Mouse (Mus musculus): ENCODE results near the gene Timm29.
A peak's percentile ranks its signal among the peaks of the same experiment; 100 is the strongest.

Timm29 gene

GRCm38 (mm10) chr9:21592703-21593121 is at the start of gene Timm29, which contains the start of gene Yipf2:
Gene Timm29, plus strand, starts transcription at chr9:21592722.
Gene Yipf2, minus strand, starts transcription at chr9:21592828.
- DNase-seq (ENCODE audit: low read depth, low spot score), result peak; percentile 95

DNA sequence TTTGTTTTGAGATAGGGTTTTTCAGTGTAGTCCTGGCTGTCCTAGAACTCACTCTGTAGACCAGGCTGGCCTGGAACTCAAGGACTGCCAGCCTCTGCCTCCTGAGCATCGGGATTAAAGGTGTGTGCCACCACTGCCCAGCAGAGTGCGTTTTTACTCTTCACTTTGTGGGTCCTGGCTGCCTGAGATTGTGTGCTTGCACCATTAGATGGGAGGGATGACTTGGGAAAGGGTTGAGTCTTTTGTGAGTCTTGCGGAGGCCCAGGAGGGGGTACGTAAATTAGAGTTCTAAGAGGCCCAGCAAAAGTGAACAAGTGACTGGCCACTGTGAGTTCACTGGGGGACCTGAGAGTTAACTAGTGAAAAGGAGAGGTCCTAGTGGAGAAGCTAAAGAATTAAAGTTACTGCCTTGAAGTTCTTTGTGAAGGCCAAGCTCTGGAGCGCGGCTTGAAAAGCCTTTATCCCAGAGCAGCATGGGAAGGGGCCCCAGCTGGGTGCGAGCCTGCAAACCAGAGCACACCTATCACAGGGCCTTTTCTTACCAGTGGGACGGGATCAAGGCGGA is 47.1 kb upstream of the Timm29 start:
- no peak for DNase-seq (ENCODE audit: low read depth, low spot score)

- DNase-seq (ENCODE audit: low read depth, low spot score), result peak; percentile 98
Measured at GRCm38 (mm10) chr9:21545916-21546788, 46.4 kb upstream of the Timm29 start.

GRCm38 (mm10) chr9:21546789-21547074 is 45.8 kb upstream of the Timm29 start, which contains the start of gene Carm1:
Gene Carm1, plus strand, starts transcription at chr9:21546894.
- DNase-seq (ENCODE audit: low read depth, low spot score), result no peak

DNA sequence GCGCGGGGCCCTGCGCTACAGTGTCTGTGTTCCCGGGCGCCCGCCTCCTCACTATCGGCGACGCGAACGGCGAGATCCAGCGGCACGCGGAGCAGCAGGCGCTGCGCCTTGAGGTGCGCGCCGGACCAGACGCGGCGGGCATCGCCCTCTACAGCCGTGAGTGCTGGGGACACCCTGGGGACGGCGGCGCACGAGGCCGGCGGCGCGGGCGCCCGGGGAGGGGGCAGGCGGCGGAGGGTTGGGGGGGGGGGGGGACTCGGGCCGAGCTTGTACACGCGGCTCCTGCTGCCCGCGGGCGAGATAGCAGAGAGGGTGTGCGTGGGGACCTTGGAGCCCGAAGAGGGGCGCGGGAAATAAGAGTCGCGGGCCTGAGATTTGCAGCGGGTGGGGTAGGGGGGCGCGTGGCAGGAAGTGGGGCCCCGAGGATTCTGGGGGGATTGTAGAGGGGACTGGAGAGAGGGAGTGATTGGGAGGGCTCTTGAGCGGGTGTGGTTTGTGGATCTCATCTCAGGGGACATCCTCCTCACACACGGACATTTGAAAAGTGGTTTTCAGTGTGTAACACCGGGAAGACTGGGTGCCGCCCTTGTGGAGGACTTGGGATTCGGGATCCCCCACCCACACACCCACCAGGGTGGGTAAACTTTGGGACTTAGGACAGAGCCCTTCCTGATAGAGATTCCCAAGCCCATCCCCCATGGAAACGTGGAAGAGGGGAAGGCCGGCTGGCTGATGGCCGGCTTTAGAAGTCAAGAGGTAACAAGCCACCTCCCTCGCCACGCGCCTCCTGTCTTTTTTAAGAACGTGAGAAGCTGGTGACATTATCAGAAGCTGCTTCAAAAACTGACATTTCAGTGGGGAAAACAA is 45.2 kb upstream of the Timm29 start:
- DNase-seq (ENCODE audit: low read depth, low spot score), result peak; percentile 35

DNA sequence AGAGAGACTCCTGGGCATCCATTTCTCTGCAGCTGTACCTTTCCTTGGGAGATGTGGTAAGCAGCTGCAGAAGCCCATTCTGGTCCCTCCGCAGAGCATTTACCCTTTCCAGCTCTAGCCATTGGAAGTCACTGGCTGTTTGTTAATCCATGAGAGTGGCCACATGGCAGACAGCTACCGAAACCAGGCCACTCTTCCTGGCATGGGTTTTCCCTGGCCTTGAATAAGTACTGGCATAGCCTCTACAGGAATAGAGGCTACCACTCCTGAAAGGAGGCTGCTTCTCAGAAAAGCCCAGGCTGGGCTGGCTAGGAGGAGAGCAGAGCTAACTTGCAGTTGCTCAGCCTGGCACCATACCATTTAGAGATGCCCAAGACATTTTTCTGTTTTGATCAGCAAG is 41.5 kb upstream of the Timm29 start:
- DNase-seq (ENCODE audit: low read depth, low spot score), result no peak

DNA sequence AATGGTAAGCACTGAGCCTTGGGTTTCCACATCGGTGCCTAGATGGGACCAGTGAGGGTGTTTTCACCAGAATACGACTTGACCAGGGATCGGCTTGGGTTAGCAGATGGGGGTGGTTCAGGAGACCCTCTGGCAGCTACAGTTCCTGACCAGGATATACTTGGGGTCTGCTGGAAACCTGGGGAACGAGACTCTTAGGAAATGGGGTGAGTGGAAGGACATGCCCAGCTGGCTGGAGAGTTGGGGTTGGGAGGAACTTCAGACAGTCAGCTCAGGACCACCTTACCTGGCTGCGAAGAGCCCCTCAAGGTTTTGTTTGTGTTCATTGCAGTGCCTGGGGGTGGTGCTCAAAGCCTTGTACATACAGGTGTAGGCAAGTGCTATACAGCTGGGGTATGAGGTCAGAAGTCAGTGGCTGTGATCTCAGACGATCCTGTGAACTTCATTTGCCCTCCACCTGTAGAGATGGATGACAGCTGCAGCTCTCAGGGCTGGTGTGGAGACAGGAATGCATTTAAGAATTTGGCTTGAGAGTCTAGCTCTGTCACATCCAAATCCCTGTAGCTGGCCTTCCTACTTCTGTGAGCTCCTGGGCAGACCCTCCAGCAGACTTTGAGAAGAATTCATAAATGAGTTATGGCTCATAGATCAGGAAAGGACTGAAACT is 38.8 kb upstream of the Timm29 start:
- DNase-seq (ENCODE audit: low read depth, low spot score), result no peak

DNA sequence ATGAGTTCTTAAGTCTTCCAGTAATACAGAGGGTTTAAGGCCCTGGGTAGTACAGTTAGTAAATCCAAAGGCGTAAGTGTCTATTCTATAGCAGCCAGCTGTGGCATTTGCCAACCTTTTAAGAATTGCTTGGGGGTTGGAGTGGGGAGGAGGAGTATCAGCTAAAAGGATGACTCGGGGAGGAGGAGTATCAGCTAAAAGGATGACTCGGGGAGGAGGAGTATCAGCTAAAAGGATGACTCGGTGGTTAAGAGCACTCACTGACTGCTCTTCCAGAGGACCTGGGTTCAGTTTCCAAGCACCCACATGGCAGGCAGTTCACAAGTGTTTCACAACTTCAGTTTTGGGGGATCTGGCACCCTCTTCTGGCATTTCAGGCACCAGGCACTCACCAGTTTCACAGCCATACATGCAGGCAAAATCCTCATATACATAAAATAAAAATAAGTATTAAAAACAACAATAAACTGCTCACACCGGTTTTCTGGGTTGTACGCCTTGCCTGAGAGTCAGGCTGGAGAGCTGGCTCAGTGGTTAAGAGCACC is 37.3 kb upstream of the Timm29 start:
- DNase-seq (ENCODE audit: low read depth, low spot score), result no peak

DNA sequence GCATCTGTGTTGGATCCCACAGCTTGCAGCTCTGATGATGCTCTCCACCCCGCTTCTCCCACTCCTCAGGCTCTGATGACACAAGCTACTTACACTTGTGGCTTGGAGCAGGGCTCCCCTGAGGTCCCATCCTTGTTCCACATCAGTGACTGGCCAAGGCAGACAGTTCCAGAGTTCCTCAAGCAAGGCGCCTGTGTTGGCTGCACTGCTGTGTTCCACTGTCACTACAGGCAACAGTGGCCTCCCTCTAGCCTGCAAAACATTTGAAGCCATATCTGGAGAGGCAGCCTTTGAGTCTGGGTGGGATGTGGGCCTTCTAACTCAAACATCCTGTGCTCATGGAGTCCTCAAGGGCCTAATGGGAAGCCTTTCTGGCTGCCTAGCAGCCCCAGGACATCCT is 35.5 kb upstream of the Timm29 start:
- no peak for DNase-seq (ENCODE audit: low read depth, low spot score)

- DNase-seq (ENCODE audit: low read depth, low spot score), result no peak
Measured at GRCm38 (mm10) chr9:21557556-21557955, 35.0 kb upstream of the Timm29 start.

DNA sequence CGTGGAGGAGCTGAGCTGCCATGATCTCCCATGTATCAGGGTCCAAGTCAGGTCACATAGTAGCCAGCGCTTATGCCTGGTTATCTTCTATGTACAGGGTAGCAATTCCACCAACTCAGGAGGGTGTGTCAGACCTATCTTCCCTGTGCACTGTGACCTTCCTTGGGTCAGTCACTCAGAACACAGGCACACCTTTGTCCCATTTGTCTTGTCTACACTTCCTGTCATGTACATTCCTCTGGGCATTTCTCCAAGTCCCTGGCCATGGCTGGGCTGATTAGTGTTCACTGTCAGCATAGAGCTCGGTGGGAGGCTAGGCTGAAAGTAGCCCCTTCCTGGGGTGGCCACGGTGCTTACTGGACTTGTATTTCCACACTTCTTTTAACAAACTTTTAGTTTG is 34.2 kb upstream of the Timm29 start:
- no peak for DNase-seq (ENCODE audit: low read depth, low spot score)

DNA sequence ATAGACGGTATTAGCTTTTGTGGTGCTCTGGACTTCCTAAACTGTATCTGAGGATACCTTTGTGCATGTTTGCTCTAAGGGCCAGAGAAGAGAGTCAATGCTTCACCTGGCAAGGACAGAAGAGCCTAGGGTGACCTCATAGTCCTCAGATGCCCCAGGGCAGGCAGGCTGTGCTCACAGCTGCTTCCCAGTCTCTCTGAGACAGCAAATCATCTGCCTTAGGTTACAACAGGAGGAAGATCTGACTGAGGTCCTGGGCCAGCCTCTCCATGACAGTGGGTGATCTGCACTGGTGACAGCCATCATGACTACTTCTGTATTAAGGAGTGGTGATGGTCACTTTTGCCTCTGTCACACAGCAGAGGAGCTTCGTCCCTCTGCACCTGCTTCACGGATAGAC is 33.4 kb upstream of the Timm29 start:
- no peak for DNase-seq (ENCODE audit: low read depth, low spot score)

- DNase-seq (ENCODE audit: low read depth, low spot score), result no peak
Measured at GRCm38 (mm10) chr9:21564420-21564819, 28.1 kb upstream of the Timm29 start.

DNA sequence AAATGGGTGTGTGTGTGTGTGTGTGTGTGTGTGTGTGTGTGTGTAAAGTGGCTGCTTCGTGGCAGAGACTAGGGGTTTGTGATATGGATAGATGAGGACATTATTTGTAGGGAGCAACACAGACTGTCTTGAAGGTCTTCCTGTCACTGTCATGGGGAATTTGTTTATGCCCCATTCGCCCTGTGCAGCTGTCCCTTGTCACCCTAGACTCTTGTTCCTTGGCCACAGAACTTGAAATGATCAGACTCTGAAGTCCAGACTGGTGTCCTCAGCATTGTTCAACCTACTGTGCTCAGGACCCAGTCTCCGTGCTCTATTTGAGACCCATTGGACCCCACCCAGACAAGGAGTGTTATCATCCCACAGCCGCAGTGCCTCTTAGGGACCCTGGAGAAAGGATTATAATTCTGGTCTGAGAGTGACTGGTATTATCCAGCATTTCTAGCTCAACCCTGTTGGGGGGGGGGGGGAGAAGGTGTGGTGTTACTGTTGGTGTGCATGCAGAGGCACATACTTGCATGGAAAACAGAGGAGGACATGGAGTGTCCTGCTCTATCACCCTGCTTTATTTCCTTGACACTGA is 27.4 kb upstream of the Timm29 start:
- DNase-seq (ENCODE audit: low read depth, low spot score), result no peak

DNA sequence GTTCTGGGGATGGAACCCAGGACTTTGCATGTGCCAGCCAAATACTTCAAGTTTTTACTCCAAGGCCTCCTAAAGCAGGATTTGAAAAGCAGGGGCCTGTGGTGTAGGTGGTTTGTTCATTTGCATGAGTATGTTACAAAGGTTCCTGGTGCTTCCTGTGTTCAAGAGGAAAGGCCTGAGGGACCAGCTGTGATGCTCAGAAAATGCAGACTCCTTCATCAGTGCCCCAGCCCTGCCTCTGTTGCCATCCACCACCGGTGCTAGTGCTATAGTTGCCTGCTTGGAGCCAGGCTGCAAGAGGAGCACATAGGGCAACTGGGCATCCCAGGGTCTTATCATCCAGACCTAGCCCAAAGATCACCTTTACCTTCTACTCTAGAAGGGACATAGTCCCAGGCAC is 26.0 kb upstream of the Timm29 start:
- no peak for DNase-seq (ENCODE audit: low read depth, low spot score)

- no peak for DNase-seq (ENCODE audit: low read depth, low spot score)
Measured at GRCm38 (mm10) chr9:21567051-21567450, 25.5 kb upstream of the Timm29 start.

DNA sequence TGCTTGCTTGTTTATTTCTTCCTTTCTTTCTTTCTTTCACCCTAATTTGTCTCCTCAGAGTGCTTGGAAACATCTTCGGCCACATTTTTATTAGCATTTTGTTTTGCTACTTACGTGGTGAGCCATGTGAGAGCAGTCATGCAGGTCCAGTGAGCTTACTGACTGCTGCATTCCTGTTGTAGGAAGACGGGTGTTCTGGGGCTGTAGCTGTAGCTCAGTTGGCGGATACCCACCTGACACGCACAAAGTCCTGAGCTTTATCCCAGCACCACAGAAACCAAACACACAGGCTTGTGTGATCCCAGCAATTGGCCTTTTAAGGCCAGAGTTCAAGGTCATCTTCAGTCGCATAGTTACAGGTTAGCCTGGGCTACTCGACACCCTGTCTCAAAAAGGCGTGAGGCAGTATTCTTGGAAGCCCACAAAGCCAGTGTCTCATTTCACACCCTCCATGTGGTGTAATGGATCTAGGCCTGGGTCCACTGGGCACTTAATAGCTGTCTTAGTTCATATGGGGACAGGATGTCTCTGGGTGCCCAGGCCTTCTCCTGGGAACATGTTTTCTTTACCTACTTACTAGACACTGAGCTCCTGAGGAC is 23.8 kb upstream of the Timm29 start:
- no peak for DNase-seq (ENCODE audit: low read depth, low spot score)

- no peak for DNase-seq (ENCODE audit: low read depth, low spot score)
Measured at GRCm38 (mm10) chr9:21574012-21574801, 18.3 kb upstream of the Timm29 start.

DNA sequence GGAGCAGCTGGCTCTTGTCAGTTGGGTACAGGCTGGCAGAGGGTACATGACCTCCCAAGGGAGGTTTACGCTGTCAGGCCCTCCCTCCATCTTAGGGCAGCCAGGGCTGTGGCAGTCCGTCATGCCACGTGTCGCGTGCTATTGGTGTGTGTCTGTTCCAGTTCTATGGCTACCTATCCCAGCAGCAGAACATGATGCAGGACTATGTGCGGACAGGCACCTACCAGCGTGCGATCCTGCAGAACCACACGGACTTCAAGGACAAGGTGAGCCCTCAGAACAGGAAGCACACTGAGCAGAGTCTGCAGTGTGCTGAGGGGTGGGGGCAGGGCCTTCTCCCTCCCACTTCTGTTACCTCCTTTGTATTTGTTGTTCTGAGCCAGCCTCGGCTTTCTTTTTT is 17.3 kb upstream of the Timm29 start:
- no peak for DNase-seq (ENCODE audit: low read depth, low spot score)

DNA sequence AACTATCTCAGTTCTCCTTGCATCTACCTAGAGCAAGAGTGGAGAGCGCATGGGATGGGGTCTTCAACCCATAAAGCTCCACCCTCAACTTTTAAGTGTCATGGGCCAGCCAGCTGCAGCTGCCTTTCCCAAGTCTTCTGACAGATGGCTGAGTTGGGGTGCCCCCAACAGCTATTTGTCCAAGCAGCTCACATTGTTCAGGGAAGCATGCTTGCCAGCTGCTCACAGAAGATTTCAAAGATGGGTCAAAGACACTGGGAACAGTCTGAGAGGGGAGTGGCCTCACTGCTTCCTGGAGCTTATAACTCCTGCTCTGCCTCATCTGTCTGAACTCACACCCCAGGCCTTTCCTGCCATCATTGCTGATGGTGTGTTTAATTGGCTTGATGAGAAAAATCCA is 16.2 kb upstream of the Timm29 start:
- no peak for DNase-seq (ENCODE audit: low read depth, low spot score)

Data from embryo, embryonic 11.5 days (tissue).